12 mouse cellular contexts compared by ENCODE assay signal in genomic region chr11:87758957-87759608, GRCm38 (mm10). TPM values are rescaled to one million over a fixed set of nuclear protein-coding genes. Genes with fewer than 3 reads are reported as not detected.
A peak's percentile ranks its signal among the peaks of the same experiment; 100 is the strongest.
DNase-seq lines count a peak whose midpoint lies in the region; ATAC-seq and TF ChIP-seq lines count a peak whose summit lies in the region.
"Had no signal": no experiment of that assay in that cellular context is flagged by ENCODE, and none has a peak within 500 bp of the region (broad histone marks: within the 10 kb centered on the region; RNA-seq: fewer than 3 reads in every experiment).

No protein-coding gene starts in this region.

- H3K9me3 ChIP-seq in MEL (replicated peaks; ENCODE audit: insufficient read depth, low read length), result no peaks in the 10 kb centered on the region
- H3K9me3 ChIP-seq in liver, embryonic 15.5 days (replicated peaks), result no peaks in the 10 kb centered on the region
- H3K9me3 ChIP-seq: forebrain, embryonic 12.5 days; limb, embryonic 13.5 days had no signal

- peaks cover 18% of the 10 kb centered on the region for H3K36me3 ChIP-seq in spleen, adult 2 months (ENCODE audit: control insufficient read depth, insufficient read depth, low read length)
- peaks cover 2 to 3% of the 10 kb centered on the region in 2 experiments; a peak in 3 of 4 replicates for H3K36me3 ChIP-seq in MEL (ENCODE audit: control insufficient read depth in 1 of 2, insufficient read depth in 2 of 2, low read length in 2 of 2)
- peaks cover 22% of the 10 kb centered on the region for H3K36me3 ChIP-seq in liver, embryonic 15.5 days (replicated peaks)
- H3K36me3 ChIP-seq: forebrain, embryonic 12.5 days; limb, embryonic 13.5 days had no signal

- H3K27ac ChIP-seq in spleen, adult 2 months (ENCODE audit: insufficient read depth, low read length), result no peak overlapping the region
- peak overlapping the region; percentile 86 for H3K27ac ChIP-seq in MEL (ENCODE audit: control insufficient read depth, low read depth, low read length)
- peak overlapping the region; percentile 98 for H3K27ac ChIP-seq in liver, embryonic 15.5 days (replicated peaks)
- H3K27ac ChIP-seq: limb, embryonic 13.5 days had no signal

- peak overlapping the region; percentile 78; the same call in 1 of the 2 replicates for H3K4me2 ChIP-seq in liver, embryonic 15.5 days
- H3K4me2 ChIP-seq: limb, embryonic 13.5 days had no signal

- no peak for TF ChIP-seq CTCF in spleen, adult 2 months (IDR thresholded peaks at IDR 0.05; ENCODE audit: extremely low read depth, insufficient read depth, insufficient read length, insufficient replicate concordance)
- no peak for TF ChIP-seq CTCF in MEL (IDR thresholded peaks at IDR 0.05 in 2 of 3, conservative IDR thresholded peaks at IDR 0.05 in 1 of 3; ENCODE audit: control insufficient read depth in 1 of 3, insufficient read depth in 1 of 3, low read depth in 2 of 3, low read length in 3 of 3, poor library complexity in 1 of 3, severe bottlenecking in 1 of 3)

- peak in 1 of 2 experiments; percentile 63 for DNase-seq in spleen, adult 2 months (ENCODE audit: low read depth in 1 of 2, low spot score in 2 of 2)
- DNase-seq in spleen, adult 18-20 months, result no peak
- peak; percentile 95 for DNase-seq in MEL (ENCODE audit: low read depth, low spot score)
- DNase-seq in thymus, postnatal 4 days, result peak; percentile 27
- DNase-seq in kidney, postnatal 14 days, result no peak
- DNase-seq: adrenal gland, adult 2 months; heart, postnatal 14 days; kidney, adult 18-20 months had no signal

- TF ChIP-seq POLR2A in spleen, adult 2 months (IDR thresholded peaks at IDR 0.05; ENCODE audit: low read depth, low read length), result peak; percentile 1; the same call in 1 of the 2 replicates
- TF ChIP-seq POLR2A in MEL (IDR thresholded peaks at IDR 0.05; ENCODE audit: control insufficient read depth in 1 of 2, insufficient read depth in 1 of 2, low read depth in 1 of 2, low read length in 2 of 2, poor library complexity in 1 of 2), result peak in 1 of 2 experiments; percentile 56; a peak in 2 of 4 replicates

- TF ChIP-seq RAD21 in MEL (IDR thresholded peaks at IDR 0.05; ENCODE audit: low read depth, low read length), result no peak

- 12% methylated on average over 4 of the region's 4 CpGs for WGBS in spleen, adult 2 months
- 18% methylated on average over 4 of the region's 4 CpGs for WGBS in liver, embryonic 15.5 days (ENCODE audit: insufficient replicate concordance)

- H3K27me3 ChIP-seq in spleen, adult 2 months (ENCODE audit: control insufficient read depth, insufficient read depth, low read length), result 0 out of 2 replicates have a peak, but pooled peaks cover under 1% of the 10 kb centered on the region
- no peaks in the 10 kb centered on the region for H3K27me3 ChIP-seq in MEL (ENCODE audit: control insufficient read depth in 1 of 2, insufficient read depth in 2 of 2, low read length in 2 of 2)
- H3K27me3 ChIP-seq in liver, embryonic 15.5 days, result peaks cover 45% of the 10 kb centered on the region

- H3K4me1 ChIP-seq in spleen, adult 2 months (ENCODE audit: control insufficient read depth, insufficient read depth, insufficient read length), result peaks cover 10% of the 10 kb centered on the region
- peaks cover 0 to 7% of the 10 kb centered on the region in 2 experiments; a peak in 1 of 4 replicates for H3K4me1 ChIP-seq in MEL (ENCODE audit: control insufficient read depth in 1 of 2, insufficient read depth in 2 of 2, low read length in 2 of 2)
- H3K4me1 ChIP-seq in liver, embryonic 15.5 days (replicated peaks), result peaks cover 56% of the 10 kb centered on the region

- TF ChIP-seq EP300 in MEL (IDR thresholded peaks at IDR 0.05; ENCODE audit: low read depth in 1 of 2, low read length in 2 of 2), result no peak

- no peak overlapping the region for H3K9ac ChIP-seq in MEL (ENCODE audit: control insufficient read depth, low read depth, low read length, poor library complexity, severe bottlenecking)
- H3K9ac ChIP-seq in liver, embryonic 15.5 days, result no peak overlapping the region
- H3K9ac ChIP-seq: limb, embryonic 13.5 days had no signal

- peak; percentile 16 for ATAC-seq in liver, embryonic 15.5 days (ENCODE audit: insufficient read depth)
- ATAC-seq in monocyte, adult 5-6 weeks (replicated peaks; ENCODE audit: insufficient number of reproducible peaks, low FRiP score, low TSS enrichment, poor library complexity, severe bottlenecking), result no peak

- no peak overlapping the region for H3K4me3 ChIP-seq in spleen, adult 2 months (ENCODE audit: extremely low read depth, insufficient read depth, insufficient read length)
- no peak overlapping the region for H3K4me3 ChIP-seq in MEL (ENCODE audit: control insufficient read depth in 1 of 2, insufficient read depth in 1 of 2, low read depth in 2 of 2, low read length in 2 of 2)
- H3K4me3 ChIP-seq in liver, embryonic 15.5 days (replicated peaks), result no peak overlapping the region
- H3K4me3 ChIP-seq: limb, embryonic 13.5 days had no signal

- peaks cover 34% of the 10 kb centered on the region for H3K79me2 ChIP-seq in MEL (ENCODE audit: control insufficient read depth, insufficient read depth, low read length, poor library complexity)

TF ChIP-seq in MEL, 35 proteins besides CTCF, POLR2A, EP300 and RAD21:
- TF ChIP-seq GABPA (IDR thresholded peaks at IDR 0.05; ENCODE audit: low read depth, low read length), result no peak
- no peak for TF ChIP-seq HCFC1 (IDR thresholded peaks at IDR 0.05; ENCODE audit: low read depth, low read length)
- peak; percentile 97 for TF ChIP-seq POLR2AphosphoS5 (IDR thresholded peaks at IDR 0.05; ENCODE audit: borderline replicate concordance, low read depth, low read length)
- no peak for TF ChIP-seq ZKSCAN1 (IDR thresholded peaks at IDR 0.05; ENCODE audit: low read depth, low read length)
- TF ChIP-seq TCF12 (IDR thresholded peaks at IDR 0.05; ENCODE audit: low read depth, low read length), result no peak
- TF ChIP-seq RCOR1 (IDR thresholded peaks at IDR 0.05; ENCODE audit: low read depth, low read length), result no peak
- TF ChIP-seq MYB (IDR thresholded peaks at IDR 0.05; ENCODE audit: low read depth, low read length), result no peak
- no peak for TF ChIP-seq SMC3 (IDR thresholded peaks at IDR 0.05; ENCODE audit: low read depth, low read length)
- no peak for TF ChIP-seq NRF1 (IDR thresholded peaks at IDR 0.05; ENCODE audit: insufficient read depth, low read depth, low read length, poor library complexity, severe bottlenecking)
TF ChIP-seq in MEL: peak in this region for 1.

RNA-seq across cellular contexts. Expression of gene Tspoap1, which starts 1.3 kb away (rescaled TPM):
- 6.1 and 6.2 TPM in 2 replicates for polyA plus RNA-seq in spleen, adult 2 months (2012; rRNA removed)
- 3.7 and 5.2 TPM in 2 replicates for total RNA-seq in MEL (2012; rRNA removed)
- polyA plus RNA-seq in MEL (2012; ENCODE audit: insufficient read depth in 1 of 2, insufficient read length in 2 of 2, low read depth in 1 of 2, low replicate concordance in 2 of 2, missing spikeins in 1 of 2), result 1 to 10 TPM in 1 of 2 experiments, not detected in 1; 8.6 TPM
- 3.3 and 3.5 TPM in 2 replicates for polyA plus RNA-seq in liver, embryonic 15.5 days (2015; fragmentation: Nextera tagmentation; extraction: Ambion mirVana)
- total RNA-seq in monocyte, adult 5-6 weeks (2017), result 4.3 to 7.3 TPM (median 5.4 TPM) in 3 replicates

RNA-seq across cellular contexts. Expression of gene Supt4a, which starts 21.7 kb away (rescaled TPM):
- polyA plus RNA-seq in spleen, adult 2 months (2012; rRNA removed), result 59.1 and 62.2 TPM in 2 replicates
- total RNA-seq in MEL (2012; rRNA removed), result 301 and 332 TPM in 2 replicates
- 100 to 1,000 TPM in 1 of 2 experiments, not detected in 1; 223 TPM for polyA plus RNA-seq in MEL (2012; ENCODE audit: insufficient read depth in 1 of 2, insufficient read length in 2 of 2, low read depth in 1 of 2, low replicate concordance in 2 of 2, missing spikeins in 1 of 2)
- polyA plus RNA-seq in liver, embryonic 15.5 days (2015; fragmentation: Nextera tagmentation; extraction: Ambion mirVana), result 177 and 195 TPM in 2 replicates
- 123 to 169 TPM (median 136 TPM) in 3 replicates for total RNA-seq in monocyte, adult 5-6 weeks (2017)

RNA-seq across cellular contexts. Expression of gene Mpo, which starts 34.3 kb away (rescaled TPM):
- 21.9 and 28.7 TPM in 2 replicates for polyA plus RNA-seq in spleen, adult 2 months (2012; rRNA removed)
- not detected in 2 replicates for total RNA-seq in MEL (2012; rRNA removed)
- under 1 TPM in 1 of 2 experiments, not detected in 1; 0.13 TPM for polyA plus RNA-seq in MEL (2012; ENCODE audit: insufficient read depth in 1 of 2, insufficient read length in 2 of 2, low read depth in 1 of 2, low replicate concordance in 2 of 2, missing spikeins in 1 of 2)
- 448 and 474 TPM in 2 replicates for polyA plus RNA-seq in liver, embryonic 15.5 days (2015; fragmentation: Nextera tagmentation; extraction: Ambion mirVana)
- total RNA-seq in monocyte, adult 5-6 weeks (2017), result not detected in 3 replicates
- polyA plus RNA-seq: adrenal gland, adult 2 months had no signal

Comparison
In these comparisons a context has a peak if more than half of its experiments do, and no peak if none do; other contexts are left out.
1. DNase-seq: peak in MEL (single experiment) and thymus, postnatal 4 days (single experiment); none in spleen, adult 18-20 months (0 of 2) and kidney, postnatal 14 days (single experiment).
2. RNA of gene Mpo, which starts 34.3 kb away (polyA plus RNA-seq): 448 to 474 TPM in liver, embryonic 15.5 days; 21.9 to 28.7 TPM in spleen, adult 2 months and 0.13 TPM in MEL; every median in the first group is over 10 times any median in the second.